ENCODE assay signal across 28 mouse cellular contexts in genomic region chr9:66064316-66064715, GRCm38 (mm10). TPM values are rescaled to one million over a fixed set of nuclear protein-coding genes. Genes with fewer than 3 reads are reported as not detected.
DNase-seq lines count a peak whose midpoint lies in the region; ATAC-seq lines count a peak whose summit lies in the region.
"Had no signal": no experiment of that assay in that cellular context is flagged by ENCODE, and none has a peak within 500 bp of the region (broad histone marks: within the 10 kb centered on the region; RNA-seq: fewer than 3 reads in every experiment).

No protein-coding gene starts in this region.

- H3K4me1 ChIP-seq in liver, embryonic 13.5 days (replicated peaks) = peaks cover 51% of the 10 kb centered on the region
- peaks cover 10% of the 10 kb centered on the region for H3K4me1 ChIP-seq in midbrain, embryonic 11.5 days (ENCODE audit: control insufficient read depth, insufficient read depth, low read length)
- peaks cover 22% of the 10 kb centered on the region for H3K4me1 ChIP-seq in midbrain, embryonic 14.5 days (ENCODE audit: control insufficient read depth, insufficient read depth, low read length)
- H3K4me1 ChIP-seq in hindbrain, embryonic 10.5 days (replicated peaks) = peaks cover 31% of the 10 kb centered on the region

- ATAC-seq in liver, embryonic 13.5 days (ENCODE audit: low read depth) = no peak
- ATAC-seq in midbrain, embryonic 11.5 days (ENCODE audit: low FRiP score) = no peak
- no peak for ATAC-seq in midbrain, embryonic 14.5 days (ENCODE audit: low FRiP score, low TSS enrichment)
- ATAC-seq: forebrain, embryonic 15.5 days; hindbrain, postnatal 0 days; inflammation-experienced regulatory T-cells, adult 6 months had no signal

- no peaks in the 10 kb centered on the region for H3K9me3 ChIP-seq in liver, embryonic 13.5 days (replicated peaks)
- no peaks in the 10 kb centered on the region for H3K9me3 ChIP-seq in midbrain, embryonic 11.5 days (ENCODE audit: control insufficient read depth, low read length)
- H3K9me3 ChIP-seq in midbrain, embryonic 14.5 days (ENCODE audit: control insufficient read depth, low read length) = no peaks in the 10 kb centered on the region
- H3K9me3 ChIP-seq in hindbrain, embryonic 10.5 days = no peaks in the 10 kb centered on the region
- H3K9me3 ChIP-seq: embryonic facial prominence, embryonic 10.5 days; embryonic facial prominence, embryonic 13.5 days; forebrain, embryonic 12.5 days; forebrain, embryonic 15.5 days; heart, embryonic 10.5 days; heart, embryonic 13.5 days had no signal

- peaks cover 21% of the 10 kb centered on the region for H3K27me3 ChIP-seq in liver, embryonic 13.5 days
- peaks cover 20% of the 10 kb centered on the region for H3K27me3 ChIP-seq in midbrain, embryonic 11.5 days (ENCODE audit: control insufficient read depth, insufficient read depth, low read length)
- peaks cover 22% of the 10 kb centered on the region for H3K27me3 ChIP-seq in midbrain, embryonic 14.5 days (ENCODE audit: control insufficient read depth, insufficient read depth, low read length)
- peaks cover 30% of the 10 kb centered on the region for H3K27me3 ChIP-seq in hindbrain, embryonic 10.5 days (ENCODE audit: insufficient read depth, poor library complexity, severe bottlenecking)
- H3K27me3 ChIP-seq: CH12.LX had no signal

- WGBS in liver, embryonic 13.5 days (ENCODE audit: insufficient replicate concordance) = 94% methylated on average over 11 of the region's 11 CpGs
- WGBS in midbrain, embryonic 11.5 days = 91% methylated on average over 11 of the region's 11 CpGs
- 98% methylated on average over 11 of the region's 11 CpGs for WGBS in midbrain, embryonic 14.5 days
- 95% methylated on average over 11 of the region's 11 CpGs for WGBS in hindbrain, embryonic 10.5 days

- H3K4me3 ChIP-seq in liver, embryonic 13.5 days (replicated peaks) = no peak overlapping the region
- H3K4me3 ChIP-seq in midbrain, embryonic 11.5 days (ENCODE audit: low read depth, low read length) = no peak overlapping the region
- no peak overlapping the region for H3K4me3 ChIP-seq in midbrain, embryonic 14.5 days (replicated peaks; ENCODE audit: low read depth, low read length)
- H3K4me3 ChIP-seq in hindbrain, embryonic 10.5 days = no peak overlapping the region
- H3K4me3 ChIP-seq: embryonic facial prominence, embryonic 10.5 days; embryonic facial prominence, embryonic 13.5 days; erythroblast, embryonic 14.5 days; forebrain, embryonic 12.5 days; forebrain, embryonic 15.5 days; heart, adult 2 months; heart, embryonic 10.5 days; heart, embryonic 13.5 days had no signal

- 0 out of 2 replicates have a peak overlapping the region, but pooled peaks have one; percentile 7 for H3K9ac ChIP-seq in liver, embryonic 13.5 days
- no peak overlapping the region for H3K9ac ChIP-seq in midbrain, embryonic 11.5 days (ENCODE audit: low read length)
- no peak overlapping the region for H3K9ac ChIP-seq in midbrain, embryonic 14.5 days (replicated peaks; ENCODE audit: low read length)
- H3K9ac ChIP-seq: embryonic facial prominence, embryonic 13.5 days; forebrain, embryonic 12.5 days; forebrain, embryonic 15.5 days; heart, embryonic 13.5 days; hindbrain, embryonic 14.5 days had no signal

- H3K27ac ChIP-seq in liver, embryonic 13.5 days = peak overlapping the region; percentile 36; the same call in 1 of the 2 replicates
- H3K27ac ChIP-seq in midbrain, embryonic 11.5 days (ENCODE audit: low read depth, low read length) = no peak overlapping the region
- no peak overlapping the region for H3K27ac ChIP-seq in midbrain, embryonic 14.5 days (replicated peaks; ENCODE audit: low read depth, low read length)
- H3K27ac ChIP-seq in hindbrain, embryonic 10.5 days = no peak overlapping the region
- H3K27ac ChIP-seq: embryonic facial prominence, embryonic 10.5 days; embryonic facial prominence, embryonic 13.5 days; forebrain, embryonic 12.5 days; forebrain, embryonic 15.5 days; heart, adult 2 months; heart, embryonic 10.5 days; heart, embryonic 13.5 days; hindbrain, embryonic 14.5 days; hindbrain, postnatal 0 days had no signal

- H3K4me2 ChIP-seq in liver, embryonic 13.5 days = no peak overlapping the region
- H3K4me2 ChIP-seq in midbrain, embryonic 11.5 days = no peak overlapping the region
- no peak overlapping the region for H3K4me2 ChIP-seq in midbrain, embryonic 14.5 days (ENCODE audit: low read length)
- H3K4me2 ChIP-seq: embryonic facial prominence, embryonic 13.5 days; forebrain, embryonic 12.5 days; forebrain, embryonic 15.5 days; heart, embryonic 13.5 days; hindbrain, embryonic 14.5 days had no signal

- H3K36me3 ChIP-seq in liver, embryonic 13.5 days = peaks cover 64% of the 10 kb centered on the region
- H3K36me3 ChIP-seq in midbrain, embryonic 11.5 days (ENCODE audit: control insufficient read depth, insufficient read depth, low read length) = peaks cover 35% of the 10 kb centered on the region
- peaks cover 48% of the 10 kb centered on the region for H3K36me3 ChIP-seq in midbrain, embryonic 14.5 days (ENCODE audit: control insufficient read depth, insufficient read depth, low read length)
- H3K36me3 ChIP-seq in hindbrain, embryonic 10.5 days = peaks cover 56% of the 10 kb centered on the region

- DNase-seq in cerebellum, postnatal 14 days = peak; percentile 58 to 70
- no peak for DNase-seq in cerebellum, postnatal 36 days
- no peak for DNase-seq in liver, embryonic 13.5 days
- DNase-seq in liver = no peak
- DNase-seq in midbrain, embryonic 11.5 days (ENCODE audit: low spot score, missing footprints) = peak; percentile 65
- DNase-seq in midbrain, embryonic 14.5 days = no peak
- no peak for DNase-seq in hindbrain, embryonic 10.5 days (ENCODE audit: low spot score)
- DNase-seq: adrenal gland, adult 2 months; adrenal gland, postnatal 14 days; B cell, adult 2 months; cerebellum, adult 11 months; cerebellum, adult 8-10 months; cerebellum, postnatal 25 days; embryo, embryonic 11 days; gastrocnemius, postnatal 25 days; heart, adult 2 months; heart, postnatal 14 days had no signal

RNA-seq across cellular contexts. Expression of gene Ppib, which starts 4.3 kb away (rescaled TPM):
- polyA plus RNA-seq in liver, embryonic 13.5 days (2015; fragmentation: Nextera tagmentation; extraction: Ambion mirVana) = 380 and 383 TPM in 2 replicates
- 490 and 501 TPM in 2 replicates for polyA plus RNA-seq in midbrain, embryonic 11.5 days (2014; fragmentation: Nextera tagmentation; extraction: Ambion mirVana)
- polyA plus RNA-seq in midbrain, embryonic 14.5 days (2014; fragmentation: Nextera tagmentation; extraction: Ambion mirVana) = 333 and 347 TPM in 2 replicates
- 498 and 516 TPM in 2 replicates for polyA plus RNA-seq in hindbrain, embryonic 10.5 days (2016; fragmentation: Nextera tagmentation; extraction: Ambion mirVana)

RNA-seq across cellular contexts. Expression of gene Snx22, which starts 5.2 kb away (rescaled TPM):
- polyA plus RNA-seq in liver, embryonic 13.5 days (2015; fragmentation: Nextera tagmentation; extraction: Ambion mirVana) = 29.2 and 31.4 TPM in 2 replicates
- 1.8 and 2.2 TPM in 2 replicates for polyA plus RNA-seq in midbrain, embryonic 11.5 days (2014; fragmentation: Nextera tagmentation; extraction: Ambion mirVana)
- polyA plus RNA-seq in midbrain, embryonic 14.5 days (2014; fragmentation: Nextera tagmentation; extraction: Ambion mirVana) = 6.5 and 8.2 TPM in 2 replicates
- polyA plus RNA-seq in hindbrain, embryonic 10.5 days (2016; fragmentation: Nextera tagmentation; extraction: Ambion mirVana) = 3.5 and 4.6 TPM in 2 replicates

Comparison
In these comparisons a context has a peak if more than half of its experiments do, and no peak if none do; other contexts are left out.
1. DNase-seq: peak in cerebellum, postnatal 14 days (2 of 2) and midbrain, embryonic 11.5 days (single experiment); none in cerebellum, postnatal 36 days (0 of 2), liver, embryonic 13.5 days (single experiment), liver (single experiment), midbrain, embryonic 14.5 days (single experiment) and hindbrain, embryonic 10.5 days (single experiment).